Mouse (Mus musculus) ES-Bruce4 (cell line): ENCODE measurements around the gene Hinfp.
A peak's percentile ranks its signal among the peaks of the same experiment; 100 is the strongest.

Experiments used
- CTCF ChIP-seq: IDR thresholded peaks from one replicate; pipeline ENCODE4 v1.8.1; 2011; ENCODE audit warnings: low read depth, low read length
- POLR2A ChIP-seq: IDR thresholded peaks from one replicate; pipeline ENCODE4 v1.8.1; 2011; ENCODE audit warnings: low read length; ENCODE audit not compliant: insufficient read depth

DNA sequence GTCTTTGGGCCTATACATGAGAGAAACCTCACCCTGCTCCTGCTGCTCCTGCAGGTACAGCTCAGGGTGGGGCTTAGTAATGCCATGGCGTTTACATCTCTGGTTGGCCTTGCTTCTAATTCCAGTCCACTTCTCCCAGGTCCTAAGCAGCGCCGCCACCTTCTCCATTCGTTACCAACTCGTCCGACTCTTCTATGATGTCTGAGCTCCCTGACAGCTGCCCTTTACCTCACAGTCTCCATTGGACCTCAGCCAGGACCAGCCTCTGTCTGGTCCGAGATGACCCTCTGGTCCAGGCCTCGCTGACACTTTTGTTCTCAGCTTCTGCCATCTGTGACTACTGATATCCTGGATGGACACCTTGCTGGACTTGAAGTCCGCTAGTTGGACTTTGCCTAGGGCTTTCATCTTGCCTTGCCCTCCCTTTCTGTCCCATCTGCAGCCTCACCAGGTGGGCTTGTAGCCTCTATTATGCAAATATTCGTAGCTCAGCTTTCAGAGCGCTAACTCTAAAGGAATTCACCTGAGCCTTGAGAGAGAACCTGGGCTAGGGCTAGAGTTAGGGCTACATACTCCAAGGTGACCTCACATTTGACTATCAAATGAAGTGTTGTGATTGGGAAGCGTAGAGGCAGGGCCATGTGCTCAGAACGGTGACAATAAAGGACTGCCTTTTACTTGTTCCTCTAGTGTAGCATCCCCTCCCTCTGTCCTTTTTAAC, 27.6 kb upstream of the Hinfp start:
- TF ChIP-seq CTCF (no peak), POLR2A (peak; percentile 17)
